Mouse (Mus musculus) neural tube, embryonic 12.5 days (tissue): ENCODE measurements around the gene Stk26. TPM values are rescaled to one million over a fixed set of nuclear protein-coding genes. Genes with fewer than 3 reads are reported as not detected.

Experiments used
- ATAC-seq: fragments of 200-750 bp; cut with Nextera tagmentation; 2 replicates; pipeline ENCODE4 v1.8.0; 2017; ENCODE audit warnings: low read depth, mild to moderate bottlenecking, moderate TSS enrichment, moderate library complexity; ENCODE audit not compliant: low FRiP score
- H3K27ac ChIP-seq: fragments of 300-500 bp; sonication (generic); 2 replicates; pipeline ENCODE4 v1.5.1; 2016
- H3K27me3 ChIP-seq: fragments of 300-500 bp; sonication (generic); replicated peaks from 2 replicates; pipeline ENCODE4 v1.6.1; 2016; ENCODE audit warnings: mild to moderate bottlenecking
- H3K36me3 ChIP-seq: fragments of 300-500 bp; sonication (generic); 2 replicates; pipeline ENCODE4 v1.6.1; 2016; ENCODE audit warnings: mild to moderate bottlenecking
- H3K4me1 ChIP-seq: fragments of 300-500 bp; sonication (generic); 2 replicates; pipeline ENCODE4 v1.6.1; 2016
- H3K4me2 ChIP-seq: fragments of 300-500 bp; sonication (generic); replicated peaks from 2 replicates; pipeline ENCODE4 v1.6.1; 2016; ENCODE audit warnings: mild to moderate bottlenecking
- H3K4me3 ChIP-seq: fragments of 300-500 bp; sonication (generic); 2 replicates; pipeline ENCODE4 v1.5.1; 2016
- H3K9ac ChIP-seq: fragments of 300-500 bp; sonication (generic); 2 replicates; pipeline ENCODE4 v1.6.1; 2016; ENCODE audit warnings: mild to moderate bottlenecking
- H3K9me3 ChIP-seq: fragments of 300-500 bp; sonication (generic); 2 replicates; pipeline ENCODE4 v1.6.1; 2016; ENCODE audit warnings: mild to moderate bottlenecking
- WGBS: fragments of 180-500 bp; shearing (Covaris S2); methylation state at CpG from one replicate; pipeline ENCODE4 v1.1.7; 2016; 5-methylcytosine and 5-hydroxymethylcytosine counted together
- polyA plus RNA-seq: library from polyadenylated mRNA; unstranded; fragments of >200 nt; fragmentation: Nextera tagmentation; extraction: Ambion mirVana; gene quantifications from 2 replicates; pipeline ENCODE4 v1.2.1, GENCODE M21; 2016

Gene Stk26
- polyA plus RNA-seq, 1 experiment from 2014 or later, result 2.3 TPM

DNA sequence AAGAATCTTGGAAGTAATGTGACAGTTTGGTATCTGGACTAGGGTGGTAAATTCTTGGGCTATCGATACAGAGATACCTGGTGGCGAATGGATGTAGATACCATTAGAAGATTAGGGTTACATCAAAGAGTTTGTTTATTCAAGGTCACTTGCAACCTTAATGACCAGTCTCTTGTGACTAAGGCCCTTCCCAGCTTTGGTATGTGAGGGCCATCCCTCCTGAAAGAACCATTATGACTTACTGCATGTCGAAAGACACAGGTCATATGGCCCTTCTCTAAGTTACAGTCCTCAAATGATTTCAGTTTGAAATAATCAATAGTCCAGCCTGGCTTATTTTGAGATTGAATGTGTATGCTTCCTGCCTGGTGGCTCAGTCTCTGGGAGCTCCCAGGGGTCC is 96.3 kb downstream of the Stk26 start:
- WGBS, result 88% methylated on average over 3 of the region's 3 CpGs
- no peak for ATAC-seq
- Histone ChIP-seq H3K9ac (no peak overlapping the region), H3K4me2 (no peak overlapping the region), H3K4me1 (no peaks in the 10 kb centered on the region), H3K4me3 (no peak overlapping the region), H3K9me3 (no peaks in the 10 kb centered on the region), H3K27me3 (no peaks in the 10 kb centered on the region), H3K36me3 (no peaks in the 10 kb centered on the region), H3K27ac (no peak overlapping the region)

DNA sequence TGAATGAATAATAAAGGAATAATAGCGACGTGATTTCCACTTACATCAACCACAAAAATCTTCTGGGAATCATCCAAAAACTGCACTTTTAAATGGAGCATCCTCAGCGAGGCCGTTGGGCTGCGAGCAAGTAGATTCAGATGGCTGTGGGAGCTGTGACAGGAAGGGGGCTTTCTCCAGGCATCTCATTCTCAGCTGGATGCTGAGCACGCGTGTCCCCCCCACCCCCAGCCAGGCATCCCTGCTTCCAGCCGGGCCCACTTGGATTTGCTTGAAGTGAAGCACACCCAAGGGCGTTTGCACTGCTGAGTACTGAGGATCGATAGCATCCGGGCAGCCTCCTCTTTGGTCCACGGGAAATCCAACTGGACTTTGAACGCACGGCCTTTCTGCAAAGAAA is 101.8 kb downstream of the Stk26 start, which contains the start of gene Frmd7:
Frmd7 (minus strand) TSS at position 101 of the 400 bp plus-strand sequence.
- no peak within 1 kb of the TSS for H3K4me3 ChIP-seq
- H3K4me1 ChIP-seq, result no peaks in the 10 kb centered on the region
- no peak within 1 kb of the TSS for H3K9ac ChIP-seq
- ATAC-seq, result no peak
- H3K27me3 ChIP-seq, result no peaks in the 10 kb centered on the region
- H3K4me2 ChIP-seq, result no peak within 1 kb of the TSS
- H3K9me3 ChIP-seq, result no peaks in the 10 kb centered on the region
- H3K27ac ChIP-seq, result no peak within 1 kb of the TSS
- no peaks in the 10 kb centered on the region for H3K36me3 ChIP-seq
- 77% methylated on average over 14 of the region's 14 CpGs for WGBS

Other genes starting within 250 kb of the Stk26 start
- 0.09 TPM in 1 of 2 replicates, not detected in the other for gene Frmd7, start 101.7 kb downstream of the Stk26 start, polyA plus RNA-seq
- gene Rap2c, start 177.0 kb downstream of the Stk26 start, polyA plus RNA-seq, result 25.0 and 25.8 TPM in 2 replicates